Mouse (Mus musculus): Measurements from ENCODE around the gene Zfp27.
A peak's percentile ranks its signal among the peaks of the same experiment; 100 is the strongest.

Gene Zfp27

DNA sequence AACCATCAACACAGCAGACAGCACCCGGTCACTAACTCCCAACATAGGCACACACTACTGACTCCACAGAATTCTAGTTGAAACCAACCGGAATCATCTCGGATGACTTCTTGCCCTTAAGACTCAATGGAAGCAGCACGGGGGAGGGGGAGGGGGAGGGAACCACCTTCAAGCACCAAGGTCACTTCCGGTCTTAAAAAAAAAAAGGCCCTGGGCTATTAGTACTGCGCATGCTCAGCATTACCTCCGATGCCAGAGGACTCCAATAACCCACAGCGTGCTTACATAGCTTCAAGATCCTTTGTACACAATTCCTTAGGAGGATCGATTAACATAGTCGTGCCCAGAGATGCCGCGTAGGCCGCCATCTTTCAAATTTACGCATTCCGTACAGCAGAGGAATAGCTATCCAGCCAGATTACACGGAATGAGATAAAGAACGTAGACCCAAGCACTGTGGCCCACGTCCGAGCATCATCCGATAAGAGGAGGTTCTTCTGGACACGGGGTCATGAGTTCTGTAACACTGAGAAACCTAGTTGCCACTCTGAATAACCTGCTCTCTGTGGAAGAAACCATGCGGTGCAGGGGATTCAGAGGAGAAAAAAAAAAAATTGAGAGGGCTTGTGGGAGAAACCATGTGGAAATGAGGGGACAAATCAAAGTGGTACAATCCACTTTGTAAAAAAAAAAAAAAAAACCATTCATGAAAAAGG is at the start of gene Zfp27:
Gene Zfp27 (minus strand): TSS at position 607 of the 716 bp plus-strand sequence.
- peak; percentile 56 for DNase-seq

DNA sequence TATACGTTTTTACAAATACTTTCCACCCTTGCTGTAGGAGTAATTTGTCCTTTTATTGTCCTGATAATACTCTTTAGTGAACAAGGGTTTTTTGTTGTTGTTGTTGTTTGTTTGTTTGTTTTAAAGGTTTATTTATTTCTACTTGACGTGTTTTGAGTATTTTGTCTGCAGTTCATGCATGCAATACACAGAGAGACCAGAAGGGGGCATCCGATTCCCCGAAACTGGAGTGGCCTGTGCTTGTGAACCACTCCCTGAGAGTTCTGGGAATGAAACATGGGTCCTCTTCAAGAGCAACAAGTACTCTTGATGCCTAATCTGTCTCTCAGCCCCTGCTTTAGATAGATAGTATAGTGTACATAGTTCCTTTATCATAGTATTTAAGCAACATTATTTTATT is 48.4 kb upstream of the Zfp27 start:
- peak; percentile 47 for DNase-seq

DNA sequence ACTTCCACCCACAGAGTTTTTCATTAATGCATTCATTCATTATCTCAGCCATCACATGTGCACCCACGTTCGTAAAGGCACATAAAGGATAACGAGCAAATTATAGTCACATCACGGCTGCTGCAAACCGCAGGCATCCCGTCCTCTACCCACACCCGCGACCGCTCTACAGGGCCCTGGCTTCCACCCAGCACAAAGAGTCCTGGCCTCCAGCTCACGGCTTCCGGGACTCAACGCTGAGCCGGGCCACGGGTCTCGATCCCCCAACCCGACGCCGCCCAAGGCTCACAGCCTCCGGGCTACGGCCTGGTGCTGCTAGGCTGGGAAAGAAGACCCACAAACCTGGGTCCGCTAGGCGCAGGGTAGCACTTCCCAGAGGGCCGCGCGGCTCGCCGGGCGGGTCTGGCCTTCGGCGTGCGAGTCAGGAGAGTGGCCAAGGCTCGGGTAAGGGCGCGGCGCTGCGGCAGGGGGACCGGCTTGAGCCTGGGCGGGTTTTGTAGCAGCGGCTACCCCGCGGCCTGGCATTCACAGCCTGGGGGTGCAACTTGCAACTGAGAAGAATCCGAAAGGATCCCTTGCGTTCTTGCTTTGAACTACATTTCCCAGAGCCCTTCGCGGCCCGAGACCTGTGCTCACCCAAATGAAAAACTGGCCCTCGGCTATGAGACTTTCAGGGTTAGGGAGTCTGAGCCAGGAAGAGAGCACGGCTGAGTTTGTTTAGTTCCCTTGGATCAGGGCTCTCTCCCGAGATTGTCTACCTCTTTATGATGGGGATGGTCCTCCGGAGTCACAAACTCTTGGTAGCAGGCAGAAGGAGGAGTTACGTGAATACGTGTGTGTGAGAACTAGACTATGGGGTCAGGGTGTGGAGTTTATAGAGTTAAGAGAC is 47.4 kb upstream of the Zfp27 start, which contains the start of gene Zfp74:
Gene Zfp74 (minus strand): TSS at position 577 of the 889 bp plus-strand sequence.
- DNase-seq = peak; percentile 81

DNA sequence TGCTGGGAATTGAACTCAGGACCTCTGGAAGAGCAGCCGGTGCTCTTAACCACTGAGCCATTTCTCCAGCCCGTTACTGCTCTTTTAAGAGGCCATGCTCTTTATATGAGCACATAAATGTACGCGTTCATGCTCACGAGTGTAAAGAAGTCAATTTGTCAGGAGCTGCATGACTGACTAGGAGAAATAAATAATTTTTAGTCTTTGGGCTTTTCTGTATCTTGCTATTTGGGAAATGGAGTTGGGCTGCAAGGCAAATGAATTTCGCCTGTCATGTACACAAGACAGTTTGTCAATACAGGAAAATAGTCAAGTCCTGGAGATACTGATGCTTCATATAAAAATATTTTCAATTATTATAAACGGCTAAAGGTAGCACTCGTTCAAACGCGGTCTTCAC is 46.7 kb upstream of the Zfp27 start:
- DNase-seq = no peak

DNA sequence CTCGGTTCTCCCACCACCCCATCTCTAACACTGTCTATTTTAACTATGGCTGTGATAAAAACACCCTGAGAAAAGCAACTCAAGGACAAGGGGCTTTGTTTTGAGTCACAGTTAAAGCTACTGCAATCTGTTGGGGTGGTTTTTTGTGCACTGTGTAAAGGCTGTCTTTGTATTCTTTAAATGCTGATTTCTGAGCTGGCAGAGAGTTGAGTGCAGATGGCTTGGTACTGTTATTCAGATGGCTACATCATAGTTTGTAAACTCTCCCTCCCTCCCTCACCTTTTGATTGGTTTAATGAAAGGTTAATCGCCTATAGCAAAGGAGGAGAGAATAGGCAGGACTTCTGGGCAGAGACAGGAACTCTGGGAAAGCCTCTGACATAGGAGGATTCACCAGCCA is 37.8 kb upstream of the Zfp27 start:
- no peak for DNase-seq

DNA sequence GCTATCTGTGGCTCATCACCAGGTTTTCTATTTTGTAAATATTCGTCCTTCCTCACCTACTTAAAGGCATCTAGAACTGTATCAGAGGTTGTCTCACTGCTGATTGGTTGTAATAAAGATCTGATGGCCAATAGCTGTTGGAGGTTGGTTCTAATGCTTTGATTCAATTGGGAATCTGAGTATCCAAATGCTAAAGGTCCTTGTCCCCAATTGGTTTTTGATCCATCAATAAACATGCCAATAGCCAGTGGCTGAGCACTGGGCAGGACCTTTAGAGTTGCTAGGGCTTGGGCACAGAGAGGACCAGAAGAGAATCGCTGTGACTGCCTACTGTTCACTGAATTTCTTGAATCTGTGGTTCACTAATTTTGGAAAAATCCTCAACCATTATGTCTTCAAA is 37.3 kb upstream of the Zfp27 start:
- no peak for DNase-seq

DNA sequence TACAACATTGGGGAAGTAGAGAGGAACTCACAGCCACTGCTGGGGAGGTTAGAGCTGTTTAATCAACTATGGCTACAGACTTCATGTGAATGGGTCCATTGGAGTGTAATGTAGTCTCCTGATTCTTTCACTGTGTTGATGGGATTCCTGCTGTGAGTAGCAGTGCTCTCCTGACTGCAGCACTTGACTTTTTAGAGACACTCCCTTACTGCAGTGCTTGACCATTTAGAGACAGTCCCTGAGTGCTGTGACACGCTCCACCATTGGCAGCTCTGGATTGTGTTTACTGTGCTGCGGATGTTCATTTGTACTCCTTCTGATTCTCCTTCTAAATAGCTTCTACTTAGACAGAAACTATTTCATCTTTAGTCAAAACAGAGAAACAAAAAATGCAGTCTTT is 36.4 kb upstream of the Zfp27 start:
- no peak for DNase-seq

DNA sequence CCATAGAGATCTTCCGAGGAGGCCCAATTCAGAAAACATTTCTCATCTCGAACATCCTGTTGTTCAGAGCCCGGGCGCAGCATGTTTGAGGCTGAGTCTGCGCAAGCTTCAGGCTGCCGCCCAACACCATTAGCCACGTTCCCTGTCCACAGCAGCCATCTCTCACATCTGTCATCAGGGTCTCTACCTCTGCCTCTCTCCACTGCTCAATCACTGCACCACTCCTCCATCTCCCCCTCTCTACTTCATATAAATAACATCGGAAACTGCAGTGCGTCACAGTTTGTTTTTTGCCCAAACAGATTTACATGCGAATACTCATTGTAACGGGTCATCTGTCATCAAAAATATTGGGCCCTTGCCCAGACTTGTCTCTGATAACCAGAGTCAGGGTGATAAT is 34.7 kb upstream of the Zfp27 start:
- no peak for DNase-seq

DNA sequence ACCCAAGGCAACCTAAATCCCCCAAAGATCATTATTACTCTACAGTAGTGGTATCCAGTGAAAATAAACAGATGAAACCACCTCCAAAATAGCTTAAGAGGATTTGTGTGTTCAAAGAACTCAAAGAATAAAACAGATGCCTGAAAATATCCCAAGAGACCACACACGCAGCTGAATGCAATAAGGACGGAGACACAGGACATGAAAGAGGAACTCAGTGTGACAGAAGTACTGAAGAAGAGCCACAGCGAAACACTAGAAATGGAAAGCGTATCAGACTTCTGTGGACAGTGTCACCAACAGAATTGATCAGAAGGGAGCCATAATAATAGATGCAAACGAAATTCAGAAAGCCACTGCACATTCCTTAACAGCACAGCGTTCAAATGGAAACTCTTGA is 32.5 kb upstream of the Zfp27 start:
- DNase-seq = no peak

DNA sequence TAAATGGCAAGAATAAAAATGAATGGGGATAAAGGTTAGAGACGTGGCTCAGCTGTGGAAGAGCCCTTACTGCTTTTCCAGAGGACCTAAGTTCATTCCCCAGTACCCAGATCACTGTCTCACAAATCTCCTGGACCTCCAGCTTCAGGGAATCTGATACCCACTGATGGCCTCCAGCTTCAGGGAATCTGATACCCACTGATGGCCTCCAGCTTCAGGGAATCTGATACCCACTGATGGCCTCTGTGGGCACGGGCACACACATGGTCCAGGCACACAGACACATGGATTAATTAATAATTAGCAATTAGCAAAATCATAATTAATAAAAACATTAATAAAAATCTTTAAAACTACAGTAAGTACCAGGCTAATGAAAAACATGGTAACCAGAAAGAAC is 16.4 kb upstream of the Zfp27 start:
- DNase-seq = no peak

DNA sequence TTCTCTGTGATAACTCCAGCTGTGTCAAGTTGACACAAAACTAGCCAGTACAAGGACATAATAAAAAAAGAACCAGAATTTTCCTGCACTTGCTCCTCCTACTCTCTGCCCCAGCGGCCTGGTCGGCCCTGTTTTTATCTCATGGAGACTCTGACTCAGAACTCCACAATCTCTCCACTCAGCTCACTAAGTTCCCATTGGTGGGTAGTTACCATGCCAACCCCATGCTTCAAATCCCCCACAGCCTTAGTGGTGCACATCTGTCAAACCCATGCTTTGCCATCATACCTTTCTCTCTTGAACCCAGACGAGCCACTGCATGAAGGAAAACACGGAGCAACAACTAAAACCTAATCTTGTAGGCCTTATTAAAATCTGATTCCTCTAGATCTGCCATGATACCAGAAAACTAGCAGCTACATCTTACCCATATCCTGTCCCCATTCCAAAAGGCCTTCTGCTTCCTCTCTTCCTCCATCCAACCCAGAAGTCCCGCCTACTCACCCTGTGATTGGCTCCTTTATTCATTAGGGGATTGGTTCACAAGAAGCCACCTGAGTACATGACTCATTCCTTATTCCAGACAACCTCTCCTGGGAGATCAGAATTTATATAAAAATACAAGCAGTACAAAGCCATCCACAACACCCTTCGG is 15.2 kb upstream of the Zfp27 start:
- DNase-seq = no peak

DNA sequence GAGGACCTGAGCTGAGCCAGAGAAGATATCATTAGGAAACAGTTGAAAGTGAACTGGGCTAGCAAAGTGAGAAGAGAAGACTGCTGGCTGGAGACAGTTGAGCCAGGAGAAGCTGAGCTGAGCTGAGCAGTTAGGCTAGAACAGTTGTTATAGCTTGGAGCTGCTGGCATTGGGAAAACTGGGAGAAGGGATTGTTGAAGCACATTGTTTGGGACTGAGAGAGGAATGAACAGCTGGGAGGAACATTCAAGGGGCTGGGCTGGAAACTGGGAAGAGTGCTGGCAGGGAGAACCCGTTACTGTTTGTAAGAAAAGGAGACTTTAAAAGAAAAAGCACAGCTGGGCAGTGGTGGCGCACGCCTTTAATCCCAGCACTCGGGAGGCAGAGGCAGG is 11.7 kb upstream of the Zfp27 start:
- DNase-seq = no peak

DNA sequence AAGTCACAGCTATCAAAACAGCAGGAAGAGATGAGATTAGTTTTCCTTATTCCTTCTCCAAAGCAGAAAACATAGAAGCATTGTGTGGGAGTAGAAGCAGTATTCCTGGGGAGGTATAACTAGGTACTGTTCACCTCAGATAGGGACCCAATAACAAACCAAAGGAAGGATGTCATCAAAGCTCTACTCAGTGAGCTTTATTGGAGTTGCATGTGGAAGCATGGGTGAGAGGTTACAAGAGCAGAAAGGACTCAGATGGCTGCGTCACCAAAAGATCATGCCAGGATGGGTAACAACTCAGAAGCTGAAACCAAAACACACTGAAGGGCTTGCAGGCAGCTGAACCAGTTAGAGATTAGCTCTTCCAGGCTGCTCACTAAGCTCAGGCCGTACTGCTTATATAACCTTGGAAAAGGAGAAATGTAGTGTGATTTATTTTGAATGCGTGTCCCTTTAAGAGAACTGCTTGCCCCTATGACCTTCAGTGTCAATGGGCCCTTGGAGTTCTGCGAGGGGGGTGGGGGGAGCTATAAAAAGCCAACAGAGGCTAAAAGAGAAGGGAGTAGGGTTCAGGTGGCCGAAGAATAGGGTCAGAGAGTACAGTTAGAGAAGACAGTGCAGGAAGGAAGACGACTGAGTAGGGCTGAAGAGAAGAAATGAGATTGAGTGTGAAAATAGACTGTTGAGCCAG is 11.1 kb upstream of the Zfp27 start:
- DNase-seq = no peak

DNA sequence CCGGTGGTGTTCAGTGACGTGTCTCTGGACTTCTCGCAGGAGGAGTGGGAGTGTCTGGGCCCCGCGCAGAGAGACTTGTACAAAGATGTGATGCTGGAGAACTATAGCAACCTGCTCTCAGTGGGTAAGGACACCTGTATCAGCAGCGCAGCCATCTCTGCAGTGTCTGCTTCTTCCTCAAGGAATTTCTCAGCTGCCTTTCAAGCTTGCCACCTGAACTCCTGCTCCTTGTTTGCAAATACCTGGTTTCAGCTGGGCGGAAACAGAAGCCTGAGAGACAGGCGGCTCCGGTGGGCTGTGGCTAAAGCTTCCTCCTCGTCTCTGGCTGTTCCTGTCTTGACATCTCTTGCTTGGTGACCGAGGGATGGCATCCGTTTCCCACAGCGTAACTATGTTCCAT is 5.8 kb upstream of the Zfp27 start:
- DNase-seq = no peak

DNA sequence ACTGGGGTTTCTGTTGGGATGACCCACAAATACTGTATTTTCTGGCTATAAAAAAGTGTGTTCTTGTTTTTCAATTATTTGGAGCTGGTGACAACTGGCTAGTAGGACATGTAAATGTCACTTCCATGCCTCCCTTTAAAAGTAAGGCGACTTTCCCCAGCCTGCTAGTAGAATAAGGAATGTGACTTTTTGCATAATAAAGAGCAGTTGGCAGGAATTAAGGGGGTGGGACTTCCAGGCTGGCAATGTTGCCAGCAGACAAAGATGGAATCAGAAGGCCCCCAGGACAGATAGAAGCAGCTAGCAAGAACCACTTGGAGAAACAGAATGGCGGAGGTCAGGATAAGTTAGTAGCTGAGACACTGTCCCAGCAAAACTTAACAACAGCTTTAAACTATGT is 3.9 kb upstream of the Zfp27 start:
- no peak for DNase-seq

DNA sequence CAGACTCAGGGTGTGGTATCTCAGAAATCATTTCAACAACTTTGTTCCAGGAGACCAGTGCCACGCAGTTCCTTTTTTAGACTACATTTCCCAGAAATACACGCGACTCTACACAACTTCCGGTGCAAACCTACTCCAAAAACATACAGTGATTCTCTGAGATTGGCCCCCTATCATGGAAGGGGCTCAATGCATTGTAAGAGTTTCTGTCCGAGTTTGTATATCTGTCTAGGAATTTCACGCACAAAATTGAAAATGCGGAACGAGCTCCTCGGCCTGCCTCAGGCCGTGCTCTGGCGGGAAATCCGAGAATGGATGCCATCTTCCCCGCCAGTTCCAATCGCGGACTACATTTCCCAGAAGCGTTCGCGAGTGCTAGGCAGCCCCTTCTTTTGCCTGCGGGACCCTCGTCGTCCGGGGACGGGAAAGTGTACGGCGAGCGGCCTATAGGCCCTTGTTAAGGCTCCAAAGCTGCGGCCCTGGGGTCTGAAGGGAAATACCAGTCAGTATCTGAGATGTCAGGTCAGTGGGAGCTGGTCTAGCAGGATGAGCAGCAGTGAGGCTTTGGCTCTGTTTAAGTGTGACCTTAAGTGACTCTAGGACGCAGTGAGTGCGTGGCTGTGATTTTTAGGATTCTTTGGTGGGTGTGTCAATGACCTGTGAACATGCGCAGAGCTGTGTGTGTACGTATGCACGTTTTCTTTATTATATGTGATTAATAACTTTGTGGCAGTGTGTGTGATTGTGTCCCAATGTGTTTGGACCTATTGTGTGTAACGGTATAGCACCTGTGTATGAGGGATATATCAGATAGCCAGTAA is 2.0 kb upstream of the Zfp27 start, which contains the start of gene Zfp383:
Gene Zfp383 (plus strand): TSS at position 94 of the 821 bp plus-strand sequence.
- peak; percentile 80 for DNase-seq

DNA sequence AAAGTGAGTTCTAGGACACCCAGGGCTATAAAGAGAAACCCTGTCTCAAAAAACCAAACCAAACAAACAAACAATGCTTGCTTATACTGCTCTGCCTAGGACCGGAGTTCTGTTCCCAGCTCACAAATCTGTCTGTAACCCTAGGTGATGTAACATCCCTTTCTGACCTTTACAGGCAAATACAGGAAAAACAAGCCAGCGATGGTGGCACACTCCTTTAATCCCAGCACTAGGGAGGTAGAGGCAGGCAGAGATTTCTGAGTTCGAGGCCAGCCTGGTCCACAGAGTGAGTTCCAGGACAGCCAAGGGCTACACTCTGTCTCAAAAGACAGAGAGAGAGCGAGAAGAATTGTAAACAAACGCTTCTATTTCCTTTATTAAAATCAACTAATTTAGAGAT is 834 bp upstream of the Zfp27 start:
- no peak for DNase-seq

DNA sequence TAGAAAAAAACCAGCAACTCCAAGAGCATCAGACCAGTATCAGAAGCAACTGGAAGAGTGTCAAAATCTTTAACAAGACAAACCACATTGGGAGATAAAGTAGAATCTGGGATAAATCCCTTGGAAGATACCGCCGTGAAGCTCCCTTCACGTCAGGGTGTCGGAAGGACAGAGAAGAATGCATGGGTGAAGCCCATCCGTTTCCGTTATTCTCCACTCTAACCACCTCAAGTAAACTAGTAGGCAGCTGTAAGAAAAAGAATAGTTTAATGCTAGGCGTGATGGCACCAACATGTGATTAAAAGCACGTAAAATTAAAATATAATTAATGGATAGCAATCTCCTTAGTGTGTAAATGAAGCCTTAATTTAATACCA is 298 bp upstream of the Zfp27 start:
- no peak for DNase-seq

DNA sequence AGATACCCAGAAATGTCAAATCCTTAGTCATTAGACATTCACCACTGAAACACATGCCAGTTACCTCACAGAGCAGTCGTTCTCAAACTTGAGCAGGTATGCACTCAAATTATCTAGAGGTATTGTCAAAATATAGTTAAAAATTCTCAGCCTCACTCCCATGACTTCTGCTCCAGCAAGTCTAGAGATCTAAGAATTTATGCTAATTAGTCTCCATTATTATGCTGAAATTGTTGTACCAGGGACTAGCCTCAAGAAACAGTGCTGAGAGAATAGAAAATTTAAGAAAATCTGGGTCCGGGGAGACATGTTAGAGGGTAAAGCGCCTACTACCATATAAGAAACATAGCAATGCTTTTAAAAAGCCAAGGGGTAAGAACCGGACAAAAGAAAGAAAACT is 2.3 kb downstream of the Zfp27 start:
- no peak for DNase-seq

DNA sequence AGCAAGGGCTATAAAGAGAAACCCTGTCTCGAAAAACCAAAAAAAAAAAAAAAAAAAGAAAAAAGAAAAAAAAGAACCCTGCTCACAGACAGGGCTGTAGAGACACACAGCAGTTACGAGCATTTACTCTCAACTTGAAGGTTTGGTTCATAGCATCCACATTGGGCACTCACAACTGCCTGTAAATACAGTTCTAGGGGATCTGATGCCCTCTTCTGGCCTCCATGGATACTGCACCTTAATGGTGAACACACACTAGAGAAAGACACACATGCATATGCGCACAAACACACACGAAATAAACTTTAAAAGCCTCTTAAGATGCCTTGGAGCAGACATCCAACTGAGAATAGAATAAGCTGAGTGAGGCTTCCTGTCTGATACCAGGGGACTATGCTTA is 8.0 kb downstream of the Zfp27 start:
- DNase-seq = no peak

DNA sequence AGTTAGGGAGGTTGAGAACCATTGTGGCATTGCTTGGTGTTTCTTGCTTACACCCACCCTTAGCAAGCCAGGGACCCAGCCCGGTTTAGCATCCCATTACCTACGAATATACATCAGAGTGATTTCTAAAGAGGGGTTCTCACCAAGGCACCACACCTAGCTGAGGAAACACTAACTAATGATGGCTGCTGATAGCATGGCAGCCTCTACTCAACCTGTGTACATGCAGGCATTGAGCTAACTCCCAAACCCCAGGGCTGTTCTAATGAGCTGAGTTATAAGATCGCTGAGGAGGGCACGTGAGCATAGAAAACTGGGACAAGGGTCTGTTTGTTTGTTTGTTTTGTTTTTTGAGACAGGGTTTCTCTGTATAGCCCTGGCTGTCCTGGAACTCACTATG is 13.6 kb downstream of the Zfp27 start:
- no peak for DNase-seq

DNA sequence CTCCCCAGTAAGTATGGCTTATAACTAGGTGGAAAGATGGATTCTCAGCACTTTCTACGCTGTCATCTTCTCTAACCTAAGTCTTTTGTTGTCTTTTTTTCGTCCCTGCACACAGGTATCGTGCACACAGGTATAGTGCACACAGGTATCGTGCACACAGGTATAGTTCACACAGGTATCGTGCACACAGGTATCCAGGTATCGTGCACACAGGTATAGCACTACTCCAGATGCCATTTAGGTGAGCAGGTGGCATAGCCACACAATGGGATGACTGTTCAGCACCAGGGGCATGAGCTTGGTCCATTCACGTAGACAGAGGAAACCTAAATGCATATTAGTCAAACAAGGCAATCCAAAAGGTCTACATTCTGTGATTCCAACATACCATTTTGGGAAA is 15.9 kb downstream of the Zfp27 start:
- no peak for DNase-seq
